Mouse (Mus musculus): Measurements from ENCODE around the gene Tnip2. TPM values are rescaled to one million over a fixed set of nuclear protein-coding genes. Genes with fewer than 3 reads are reported as not detected.

Tnip2 gene
- polyA plus RNA-seq, 1 experiment from 2014 or later: 7.4 TPM

GRCm38 (mm10) chr5:34488741-34489417 lies 24.9 kb downstream of the Tnip2 start:
- Histone ChIP-seq H3K9me3 (replicated peaks) (no peaks in the 10 kb centered on the region), H3K4me1 (no peaks in the 10 kb centered on the region), H3K9ac (no peak overlapping the region), H3K27ac (no peak overlapping the region), H3K27me3 (replicated peaks) (no peaks in the 10 kb centered on the region), H3K4me2 (no peak overlapping the region), H3K4me3 (no peak overlapping the region), H3K36me3 (peaks cover 21% of the 10 kb centered on the region)
- 81% methylated on average over 6 of the region's 6 CpGs for WGBS (ENCODE audit: insufficient replicate concordance)
- ATAC-seq: no peak

- no peak for ATAC-seq
- H3K4me2 ChIP-seq: no peak overlapping the region
- no peaks in the 10 kb centered on the region for H3K27me3 ChIP-seq (replicated peaks)
- H3K36me3 ChIP-seq: peaks cover 22% of the 10 kb centered on the region
- no peaks in the 10 kb centered on the region for H3K4me1 ChIP-seq
- H3K9ac ChIP-seq: no peak overlapping the region
- H3K4me3 ChIP-seq: no peak overlapping the region
- H3K9me3 ChIP-seq (replicated peaks): no peaks in the 10 kb centered on the region
- WGBS (ENCODE audit: insufficient replicate concordance): 62% methylated on average over 6 of the region's 6 CpGs
- no peak overlapping the region for H3K27ac ChIP-seq
These were observed 26.3 kb downstream of the Tnip2 start for GRCm38 (mm10) chr5:34487320-34488090.

- WGBS (ENCODE audit: insufficient replicate concordance): 86% methylated on average over 15 of the region's 15 CpGs
These were observed 28.1 kb downstream of the Tnip2 start for GRCm38 (mm10) chr5:34485731-34486130.

GRCm38 (mm10) chr5:34480926-34481325 lies 32.9 kb downstream of the Tnip2 start:
- Histone ChIP-seq H3K4me2 (no peak overlapping the region), H3K27ac (no peak overlapping the region), H3K9ac (no peak overlapping the region), H3K9me3 (replicated peaks) (no peaks in the 10 kb centered on the region), H3K4me1 (no peaks in the 10 kb centered on the region), H3K4me3 (no peak overlapping the region), H3K36me3 (peaks cover 73% of the 10 kb centered on the region), H3K27me3 (replicated peaks) (no peaks in the 10 kb centered on the region)
- 74% methylated on average over 3 of the region's 3 CpGs for WGBS (ENCODE audit: insufficient replicate concordance)
- ATAC-seq: no peak

More at GRCm38 (mm10) chr5:34485731-34486130, 28.1 kb downstream of the Tnip2 start:
- no peak for ATAC-seq
- Histone ChIP-seq H3K9ac (no peak overlapping the region), H3K4me2 (no peak overlapping the region), H3K27ac (no peak overlapping the region), H3K4me1 (no peaks in the 10 kb centered on the region), H3K27me3 (replicated peaks) (no peaks in the 10 kb centered on the region), H3K9me3 (replicated peaks) (no peaks in the 10 kb centered on the region), H3K36me3 (peaks cover 38% of the 10 kb centered on the region), H3K4me3 (no peak overlapping the region)

- Histone ChIP-seq H3K4me2 (peak overlapping the region; percentile 55), H3K27ac (peak overlapping the region; percentile 82), H3K9ac (peak overlapping the region; percentile 39; the same call in 1 of the 2 replicates), H3K9me3 (replicated peaks) (no peaks in the 10 kb centered on the region), H3K4me3 (no peak overlapping the region; the same call in 1 of the 2 replicates), H3K36me3 (peaks cover 78% of the 10 kb centered on the region), H3K4me1 (peaks cover 41% of the 10 kb centered on the region), H3K27me3 (replicated peaks) (no peaks in the 10 kb centered on the region)
- peak; percentile 99 for ATAC-seq
- 42% methylated on average over 2 of the region's 2 CpGs for WGBS (ENCODE audit: insufficient replicate concordance)
These were observed 45.6 kb downstream of the Tnip2 start for GRCm38 (mm10) chr5:34468039-34468775.

GRCm38 (mm10) chr5:34466648-34467047 lies 47.1 kb downstream of the Tnip2 start:
- Histone ChIP-seq H3K9me3 (replicated peaks) (no peaks in the 10 kb centered on the region), H3K27me3 (replicated peaks) (no peaks in the 10 kb centered on the region), H3K9ac (no peak overlapping the region), H3K36me3 (peaks cover 86% of the 10 kb centered on the region), H3K27ac (peak overlapping the region; percentile 28; the same call in 1 of the 2 replicates), H3K4me3 (no peak overlapping the region), H3K4me2 (no peak overlapping the region), H3K4me1 (peaks cover 37% of the 10 kb centered on the region)
- no peak for ATAC-seq
- 84% methylated on average over 2 of the region's 2 CpGs for WGBS (ENCODE audit: insufficient replicate concordance)

GRCm38 (mm10) chr5:34466079-34466478 lies 47.7 kb downstream of the Tnip2 start:
- H3K27me3 ChIP-seq (replicated peaks): no peaks in the 10 kb centered on the region
- ATAC-seq: no peak
- H3K36me3 ChIP-seq: peaks cover 88% of the 10 kb centered on the region
- no peak overlapping the region for H3K4me3 ChIP-seq
- no peaks in the 10 kb centered on the region for H3K9me3 ChIP-seq (replicated peaks)
- no peak overlapping the region for H3K4me2 ChIP-seq
- H3K27ac ChIP-seq: peak overlapping the region; percentile 50
- WGBS (ENCODE audit: insufficient replicate concordance): 33% methylated on average over 1 of the region's 1 CpGs
- no peak overlapping the region for H3K9ac ChIP-seq
- H3K4me1 ChIP-seq: peaks cover 37% of the 10 kb centered on the region

- Histone ChIP-seq H3K9ac (no peak overlapping the region), H3K4me1 (peaks cover 5% of the 10 kb centered on the region; the same call in 1 of the 2 replicates), H3K9me3 (replicated peaks) (no peaks in the 10 kb centered on the region), H3K4me2 (no peak overlapping the region), H3K27me3 (replicated peaks) (no peaks in the 10 kb centered on the region), H3K36me3 (peaks cover 97% of the 10 kb centered on the region), H3K27ac (no peak overlapping the region), H3K4me3 (no peak overlapping the region)
- whole genome bisulfite sequencing (ENCODE audit: insufficient replicate concordance): 85% methylated on average over 6 of the region's 6 CpGs
- no peak for ATAC-seq
These were observed 52.0 kb downstream of the Tnip2 start for GRCm38 (mm10) chr5:34461841-34462240.

- H3K36me3 ChIP-seq: peaks cover 95% of the 10 kb centered on the region
- no peaks in the 10 kb centered on the region for H3K9me3 ChIP-seq (replicated peaks)
- no peak overlapping the region for H3K4me3 ChIP-seq
- 83% methylated on average over 4 of the region's 4 CpGs for WGBS (ENCODE audit: insufficient replicate concordance)
- no peak overlapping the region for H3K9ac ChIP-seq
- no peaks in the 10 kb centered on the region for H3K27me3 ChIP-seq (replicated peaks)
- no peak overlapping the region for H3K4me2 ChIP-seq
- no peak overlapping the region for H3K27ac ChIP-seq
- H3K4me1 ChIP-seq: no peaks in the 10 kb centered on the region
- ATAC-seq: no peak
These were observed 52.5 kb downstream of the Tnip2 start for GRCm38 (mm10) chr5:34461294-34461693.

- Histone ChIP-seq H3K27ac (no peak overlapping the region), H3K27me3 (replicated peaks) (no peaks in the 10 kb centered on the region), H3K4me3 (no peak overlapping the region), H3K9me3 (replicated peaks) (no peaks in the 10 kb centered on the region), H3K9ac (no peak overlapping the region), H3K4me1 (no peaks in the 10 kb centered on the region), H3K36me3 (peaks cover 92% of the 10 kb centered on the region), H3K4me2 (no peak overlapping the region)
- no peak for ATAC-seq
- 81% methylated on average over 1 of the region's 1 CpGs for WGBS (ENCODE audit: insufficient replicate concordance)
These were observed 54.8 kb downstream of the Tnip2 start for GRCm38 (mm10) chr5:34458994-34459393.

- Histone ChIP-seq H3K27me3 (replicated peaks) (no peaks in the 10 kb centered on the region), H3K27ac (no peak overlapping the region), H3K9me3 (replicated peaks) (no peaks in the 10 kb centered on the region), H3K4me3 (no peak overlapping the region), H3K4me2 (no peak overlapping the region), H3K4me1 (peaks cover 5% of the 10 kb centered on the region; the same call in 1 of the 2 replicates), H3K9ac (no peak overlapping the region), H3K36me3 (peaks cover 80% of the 10 kb centered on the region)
- WGBS (ENCODE audit: insufficient replicate concordance): 87% methylated on average over 9 of the region's 9 CpGs
- no peak for ATAC-seq
These were observed 67.6 kb downstream of the Tnip2 start for GRCm38 (mm10) chr5:34446207-34446606.

All from liver, embryonic 12.5 days (tissue).